Mouse (Mus musculus) ovary, postnatal 36 days (tissue): Measurements from ENCODE around the gene Grm5.

Source experiments
- DNase-seq: peaks from one replicate; pipeline ENCODE4 v3.0.0; 2022; ENCODE audit warnings: low spot score, mixed read lengths

Grm5 gene

GRCm38 (mm10) chr7:87583868-87584267 lies at the start of gene Grm5:
Gene Grm5 (plus strand): TSS chr7:87584168.
- DNase-seq, result no peak

GRCm38 (mm10) chr7:87539031-87539430 lies 44.9 kb upstream of the Grm5 start:
- no peak for DNase-seq

GRCm38 (mm10) chr7:87565300-87565699 lies 18.7 kb upstream of the Grm5 start:
- DNase-seq, result no peak

- no peak for DNase-seq
These were observed 17.5 kb upstream of the Grm5 start for GRCm38 (mm10) chr7:87566476-87566875.

- DNase-seq, result peak; percentile 4
These were observed 323 bp downstream of the Grm5 start for GRCm38 (mm10) chr7:87584281-87584701.

- DNase-seq, result no peak
These were observed 2.4 kb downstream of the Grm5 start for GRCm38 (mm10) chr7:87586271-87586937.

- no peak for DNase-seq
These were observed 4.0 kb downstream of the Grm5 start for GRCm38 (mm10) chr7:87587976-87588375.

GRCm38 (mm10) chr7:87626251-87626650 lies 42.3 kb downstream of the Grm5 start:
- DNase-seq, result no peak

- DNase-seq, result no peak
These were observed 51.6 kb downstream of the Grm5 start for GRCm38 (mm10) chr7:87635530-87635929.

- DNase-seq, result no peak
These were observed 66.6 kb downstream of the Grm5 start for GRCm38 (mm10) chr7:87650610-87651009.

- DNase-seq, result no peak
These were observed 77.8 kb downstream of the Grm5 start for GRCm38 (mm10) chr7:87661794-87662193.

GRCm38 (mm10) chr7:87664041-87664440 lies 80.1 kb downstream of the Grm5 start:
- no peak for DNase-seq

GRCm38 (mm10) chr7:87716393-87716792 lies 132.4 kb downstream of the Grm5 start:
- DNase-seq, result no peak

GRCm38 (mm10) chr7:87718631-87719030 lies 134.7 kb downstream of the Grm5 start:
- no peak for DNase-seq

GRCm38 (mm10) chr7:87734511-87734910 lies 150.5 kb downstream of the Grm5 start:
- no peak for DNase-seq

- no peak for DNase-seq
These were observed 178.0 kb downstream of the Grm5 start for GRCm38 (mm10) chr7:87761945-87762344.

- no peak for DNase-seq
These were observed 178.4 kb downstream of the Grm5 start for GRCm38 (mm10) chr7:87762376-87762775.

GRCm38 (mm10) chr7:87787560-87787959 lies 203.6 kb downstream of the Grm5 start:
- DNase-seq, result no peak

GRCm38 (mm10) chr7:87788963-87789362 lies 205.0 kb downstream of the Grm5 start:
- DNase-seq, result no peak

GRCm38 (mm10) chr7:87793896-87794295 lies 209.9 kb downstream of the Grm5 start:
- DNase-seq, result no peak

GRCm38 (mm10) chr7:87824898-87825297 lies 240.9 kb downstream of the Grm5 start:
- no peak for DNase-seq

GRCm38 (mm10) chr7:87834669-87835068 lies 250.7 kb downstream of the Grm5 start:
- no peak for DNase-seq

- DNase-seq, result no peak
These were observed 254.6 kb downstream of the Grm5 start for GRCm38 (mm10) chr7:87838579-87838978.

GRCm38 (mm10) chr7:87843496-87843895 lies 259.5 kb downstream of the Grm5 start:
- no peak for DNase-seq
